Mouse (Mus musculus) limb, embryonic 11.5 days (tissue): ENCODE measurements at regions not wholly inside any gene's neighbourhood (a gene's known extent, or its start where the extent isn't known, plus 50 kb on each side); places are given as distances from the start of the nearest gene placed in this dataset.

Experiments
- ATAC-seq: fragments of 200-750 bp; cut with Nextera tagmentation; 2 replicates; pipeline ENCODE4 v1.8.0; 2017; ENCODE audit warnings: low read depth; ENCODE audit not compliant: insufficient number of reproducible peaks, low FRiP score, low TSS enrichment
- DNase-seq: peaks from one replicate; pipeline ENCODE4 v3.0.0-alpha.2; 2015; ENCODE audit warnings: low spot score
- H3K27ac ChIP-seq: fragments of 300-500 bp; sonication (generic); replicated peaks from 2 replicates; pipeline ENCODE4 v1.5.1; 2014; ENCODE audit warnings: low read depth, mild to moderate bottlenecking, low read length
- H3K27me3 ChIP-seq: fragments of 300-500 bp; sonication (generic); 2 replicates; pipeline ENCODE4 v1.6.1; 2014; ENCODE audit warnings: mild to moderate bottlenecking, low read length, mixed read lengths; ENCODE audit not compliant: control insufficient read depth, insufficient read depth
- H3K36me3 ChIP-seq: fragments of 300-500 bp; sonication (generic); 2 replicates; pipeline ENCODE4 v1.6.1; 2014; ENCODE audit warnings: mild to moderate bottlenecking, low read length, moderate library complexity, mixed read lengths; ENCODE audit not compliant: control insufficient read depth, insufficient read depth
- H3K4me1 ChIP-seq: fragments of 300-500 bp; sonication (generic); 2 replicates; pipeline ENCODE4 v1.6.1; 2014; ENCODE audit warnings: low read length, mixed read lengths; ENCODE audit not compliant: control insufficient read depth, insufficient read depth
- H3K4me2 ChIP-seq: fragments of 300-500 bp; sonication (generic); 2 replicates; pipeline ENCODE4 v1.6.1; 2014; ENCODE audit warnings: low read depth, mild to moderate bottlenecking, moderate library complexity; ENCODE audit not compliant: severe bottlenecking
- H3K4me3 ChIP-seq: fragments of 300-500 bp; sonication (generic); 2 replicates; pipeline ENCODE4 v1.5.1; 2014; ENCODE audit warnings: low read depth, low read length
- H3K9ac ChIP-seq: fragments of 300-500 bp; sonication (generic); 2 replicates; pipeline ENCODE4 v1.6.1; 2014; ENCODE audit warnings: mild to moderate bottlenecking, low read length
- H3K9me3 ChIP-seq: fragments of 300-500 bp; sonication (generic); 2 replicates; pipeline ENCODE4 v1.6.1; 2016; ENCODE audit warnings: low read length; ENCODE audit not compliant: control insufficient read depth
- WGBS: fragments of 180-500 bp; shearing (Covaris S2); extraction: QIAGEN DNeasy Blood & Tissue Kit; methylation state at CpG from one replicate; pipeline ENCODE4 v1.1.7; 2014; 5-methylcytosine and 5-hydroxymethylcytosine counted together

DNA sequence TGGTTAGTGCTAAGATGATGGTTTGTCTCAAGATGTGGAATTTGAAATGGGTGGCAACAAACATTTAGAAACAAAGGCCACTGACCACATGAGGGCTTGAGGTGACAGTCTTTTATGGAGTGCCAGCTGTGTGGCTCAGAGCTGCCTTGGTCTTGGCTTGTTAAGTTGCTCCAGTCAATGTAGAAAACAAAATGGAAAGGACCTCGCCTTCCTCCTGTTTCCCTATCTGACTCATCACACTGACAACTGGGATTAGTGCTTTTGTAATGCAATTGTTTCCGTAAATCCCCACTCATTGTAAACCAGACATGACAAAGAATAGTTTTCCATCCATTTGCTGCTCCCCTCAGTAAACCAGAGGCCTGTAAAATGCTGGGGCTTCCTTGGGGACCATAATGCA is 757.8 kb downstream of the Inhba start:
- Histone ChIP-seq H3K4me1 (0 out of 2 replicates have a peak, but pooled peaks cover 5% of the 10 kb centered on the region), H3K36me3 (no peaks in the 10 kb centered on the region), H3K9me3 (no peaks in the 10 kb centered on the region), H3K27ac (peak overlapping the region; percentile 47; the same call in 1 of the 2 replicates), H3K27me3 (no peaks in the 10 kb centered on the region), H3K4me2 (no peak overlapping the region), H3K4me3 (no peak overlapping the region), H3K9ac (no peak overlapping the region)
- no peak for ATAC-seq
- 55% methylated on average over 2 of the region's 2 CpGs for WGBS
- DNase-seq = no peak

DNA sequence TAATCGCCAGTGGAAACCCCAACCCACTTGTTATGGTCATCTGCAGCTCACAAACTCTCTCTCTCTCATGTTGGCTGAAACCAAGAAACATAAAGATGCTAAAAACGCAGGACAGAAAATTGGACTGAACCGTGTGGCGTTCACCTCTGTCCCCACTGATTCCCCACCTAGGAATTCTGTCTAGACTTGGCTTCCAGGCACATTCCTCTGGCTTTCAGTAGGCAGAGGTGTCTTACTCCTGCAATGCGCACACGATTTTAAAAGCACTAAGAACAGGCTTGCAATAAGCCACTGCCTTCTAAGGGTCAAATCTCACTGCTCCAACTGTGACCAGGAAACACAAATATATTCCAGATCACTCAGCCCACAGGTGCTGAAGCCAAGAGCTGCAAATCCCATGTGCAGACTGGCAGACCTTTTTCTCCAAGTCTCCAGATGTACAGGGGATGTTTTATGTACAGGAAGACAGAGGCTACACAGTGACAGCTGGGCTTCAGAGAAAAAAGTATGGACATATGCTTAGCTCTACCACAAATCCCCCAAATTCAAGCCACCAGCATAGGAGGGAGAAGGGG is 758.3 kb downstream of the Inhba start:
- DNase-seq (peak; percentile 35), ATAC-seq (peak; percentile 77)
- H3K27me3 ChIP-seq = no peaks in the 10 kb centered on the region
- H3K4me2 ChIP-seq = no peak overlapping the region
- no peak overlapping the region for H3K4me3 ChIP-seq
- H3K36me3 ChIP-seq = no peaks in the 10 kb centered on the region
- H3K9me3 ChIP-seq = no peaks in the 10 kb centered on the region
- WGBS = 51% methylated on average over 6 of the region's 6 CpGs
- H3K9ac ChIP-seq = no peak overlapping the region
- H3K27ac ChIP-seq = peak overlapping the region; percentile 47; the same call in 1 of the 2 replicates
- H3K4me1 ChIP-seq = 0 out of 2 replicates have a peak, but pooled peaks cover 5% of the 10 kb centered on the region

DNA sequence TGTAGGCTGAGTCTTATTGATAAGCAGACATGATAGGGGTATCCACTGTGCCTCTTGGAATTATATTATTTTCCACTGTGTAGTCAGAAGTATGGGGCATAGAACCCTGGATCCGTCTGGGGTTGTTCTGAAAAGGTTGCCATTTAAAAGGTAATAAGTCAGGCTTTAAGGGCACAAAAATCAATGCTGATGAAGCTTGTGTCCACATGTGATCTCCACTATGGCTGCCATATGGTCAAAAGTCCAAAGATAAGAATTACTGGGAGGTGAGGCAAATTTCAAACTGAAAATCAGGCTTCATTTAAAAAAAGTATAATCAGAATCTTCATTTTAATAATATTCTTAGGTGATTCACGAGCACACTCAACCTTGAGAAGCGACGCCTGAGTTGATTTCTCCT is 760.2 kb downstream of the Inhba start:
- H3K27me3 ChIP-seq = no peaks in the 10 kb centered on the region
- DNase-seq (no peak), ATAC-seq (no peak)
- no peak overlapping the region for H3K4me3 ChIP-seq
- no peak overlapping the region for H3K9ac ChIP-seq
- no peak overlapping the region for H3K27ac ChIP-seq
- H3K36me3 ChIP-seq = no peaks in the 10 kb centered on the region
- no peaks in the 10 kb centered on the region for H3K9me3 ChIP-seq
- H3K4me1 ChIP-seq = 0 out of 2 replicates have a peak, but pooled peaks cover 5% of the 10 kb centered on the region
- H3K4me2 ChIP-seq = no peak overlapping the region
- WGBS = 86% methylated on average over 4 of the region's 4 CpGs

DNA sequence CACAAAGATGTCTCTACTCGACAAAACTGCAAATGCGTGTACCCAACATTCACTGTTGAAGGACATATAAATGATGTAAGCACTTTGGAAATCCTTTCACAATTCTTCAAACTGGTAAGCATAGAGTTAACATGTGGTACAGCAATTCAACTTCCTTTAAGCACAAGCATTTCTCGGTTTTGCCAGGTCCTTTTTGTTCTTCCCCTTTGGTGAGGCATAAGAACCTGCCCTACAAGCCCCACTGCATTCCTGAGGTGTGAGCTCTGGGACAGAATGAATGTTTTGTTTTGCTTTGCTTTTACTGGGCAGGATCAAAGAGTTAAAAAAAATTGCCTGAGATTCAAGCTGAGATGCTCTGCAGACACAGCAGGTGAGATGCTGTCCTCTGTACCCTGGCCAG is 793.9 kb downstream of the Inhba start:
- Histone ChIP-seq H3K4me1 (no peaks in the 10 kb centered on the region), H3K9ac (no peak overlapping the region), H3K9me3 (no peaks in the 10 kb centered on the region), H3K27me3 (no peaks in the 10 kb centered on the region), H3K4me3 (no peak overlapping the region), H3K27ac (no peak overlapping the region), H3K4me2 (no peak overlapping the region), H3K36me3 (no peaks in the 10 kb centered on the region)
- WGBS = 63% methylated on average over 3 of the region's 3 CpGs
- peak; percentile 35 for DNase-seq
- ATAC-seq = no peak
